Mouse (Mus musculus) midbrain, postnatal 0 days (tissue): ENCODE measurements at regions not wholly inside any gene's neighbourhood (a gene's known extent, or its start where the extent isn't known, plus 50 kb on each side); places are given as distances from the start of the nearest gene placed in this dataset.

Experiments used
- ATAC-seq: fragments of 200-750 bp; cut with Nextera tagmentation; 2 replicates; pipeline ENCODE4 v1.8.0; 2017; ENCODE audit warnings: moderate number of reproducible peaks, mild to moderate bottlenecking, moderate TSS enrichment, moderate library complexity; ENCODE audit not compliant: low FRiP score
- DNase-seq: peaks from one replicate; pipeline ENCODE4 v3.0.0-alpha.2; 2015; ENCODE audit warnings: low spot score
- H3K27ac ChIP-seq: fragments of 300-500 bp; sonication (generic); 2 replicates; pipeline ENCODE4 v1.5.1; 2014; ENCODE audit warnings: low read depth, mild to moderate bottlenecking, low read length, mixed read lengths
- H3K27me3 ChIP-seq: fragments of 300-500 bp; sonication (generic); 2 replicates; pipeline ENCODE4 v1.6.1; 2014; ENCODE audit warnings: low read length, control low read depth, mixed read lengths; ENCODE audit not compliant: insufficient read depth
- H3K36me3 ChIP-seq: fragments of 300-500 bp; sonication (generic); 2 replicates; pipeline ENCODE4 v1.6.1; 2014; ENCODE audit warnings: low read length, control low read depth, mixed read lengths; ENCODE audit not compliant: insufficient read depth
- H3K4me1 ChIP-seq: fragments of 300-500 bp; sonication (generic); 2 replicates; pipeline ENCODE4 v1.6.1; 2014; ENCODE audit warnings: mild to moderate bottlenecking, control low read depth, antibody characterized with exemption, low read length, mixed read lengths; ENCODE audit not compliant: insufficient read depth
- H3K4me2 ChIP-seq: fragments of 300-500 bp; sonication (generic); 2 replicates; pipeline ENCODE4 v1.6.1; 2014; ENCODE audit warnings: low read depth, mild to moderate bottlenecking, low read length, mixed read lengths; ENCODE audit not compliant: poor library complexity, severe bottlenecking
- H3K4me3 ChIP-seq: fragments of 300-500 bp; sonication (generic); 2 replicates; pipeline ENCODE4 v1.5.1; 2014; ENCODE audit warnings: low read depth, mild to moderate bottlenecking, low read length, moderate library complexity
- H3K9ac ChIP-seq: fragments of 300-500 bp; sonication (generic); replicated peaks from 2 replicates; pipeline ENCODE4 v1.6.1; 2014; ENCODE audit warnings: mild to moderate bottlenecking, low read length, moderate library complexity, mixed read lengths; ENCODE audit not compliant: poor library complexity, severe bottlenecking
- H3K9me3 ChIP-seq: fragments of 300-500 bp; sonication (generic); 2 replicates; pipeline ENCODE4 v1.6.1; 2016; ENCODE audit warnings: low read length, control low read depth
- CTCF ChIP-seq: IDR thresholded peaks from 2 replicates; pipeline ENCODE4 v1.5.1; 2016; ENCODE audit warnings: antibody characterized with exemption, mild to moderate bottlenecking
- WGBS: fragments of 180-500 bp; shearing (Covaris S2); extraction: QIAGEN DNeasy Blood & Tissue Kit; methylation state at CpG from one replicate; pipeline ENCODE4 v1.1.7; 2014; 5-methylcytosine and 5-hydroxymethylcytosine counted together

- Histone ChIP-seq H3K4me2 (no peak overlapping the region), H3K4me3 (no peak overlapping the region), H3K9me3 (no peaks in the 10 kb centered on the region), H3K27me3 (no peaks in the 10 kb centered on the region), H3K4me1 (no peaks in the 10 kb centered on the region), H3K9ac (no peak overlapping the region), H3K27ac (no peak overlapping the region), H3K36me3 (no peaks in the 10 kb centered on the region)
- no peak for ATAC-seq
- DNase-seq = no peak
- no peak for TF ChIP-seq CTCF
These were observed 440.1 kb upstream of the Ube2e3 start for GRCm38 (mm10) chr2:78427659-78428336.

DNA sequence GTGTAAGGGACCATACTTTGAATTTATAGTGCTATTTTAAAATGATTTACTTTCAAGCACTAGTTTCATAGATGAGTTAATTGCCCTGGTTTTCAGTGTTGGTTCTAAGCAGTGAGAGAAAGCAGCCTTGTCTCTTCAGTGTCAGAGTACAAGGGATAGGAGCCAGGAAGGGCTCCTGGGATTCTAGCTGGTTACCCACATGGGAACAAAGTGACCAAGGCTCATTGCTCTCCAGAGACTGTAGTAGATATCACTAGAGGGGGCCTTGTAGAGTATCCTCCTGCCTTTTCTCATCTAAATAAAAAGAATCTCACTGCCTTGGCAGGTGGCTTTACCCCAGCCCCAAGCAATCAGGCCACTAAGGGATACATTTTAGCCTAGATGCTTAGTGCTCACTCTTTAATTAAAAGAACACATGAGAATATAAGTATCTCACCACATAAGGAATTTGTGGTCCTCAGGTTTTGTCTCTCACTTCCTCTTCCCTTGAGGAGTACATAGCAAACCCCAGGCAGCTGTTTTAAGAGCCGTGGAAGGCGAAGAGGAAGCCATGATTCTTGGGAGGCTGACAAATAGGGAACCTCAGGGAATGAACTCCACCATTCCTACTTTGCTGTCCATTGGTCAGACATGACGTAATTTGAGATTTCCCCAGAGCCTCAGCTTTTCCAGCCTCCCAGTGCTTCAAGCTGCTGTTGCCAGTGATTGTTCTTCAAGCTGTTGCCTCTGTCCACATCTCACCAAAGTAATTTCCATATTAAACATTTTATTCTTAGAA, 449.2 kb upstream of the Ube2e3 start:
- DNase-seq (no peak), ATAC-seq (no peak)
- Histone ChIP-seq H3K27ac (no peak overlapping the region), H3K4me2 (no peak overlapping the region), H3K9ac (no peak overlapping the region), H3K27me3 (no peaks in the 10 kb centered on the region), H3K4me1 (no peaks in the 10 kb centered on the region), H3K36me3 (no peaks in the 10 kb centered on the region), H3K4me3 (no peak overlapping the region), H3K9me3 (no peaks in the 10 kb centered on the region)
- WGBS = 77% methylated on average over 3 of the region's 3 CpGs
- no peak for TF ChIP-seq CTCF

GRCm38 (mm10) chr2:78416574-78417109, 451.3 kb upstream of the Ube2e3 start:
- TF ChIP-seq CTCF = no peak
- H3K4me1 ChIP-seq = no peaks in the 10 kb centered on the region
- H3K4me3 ChIP-seq = no peak overlapping the region
- ATAC-seq (no peak), DNase-seq (no peak)
- no peaks in the 10 kb centered on the region for H3K36me3 ChIP-seq
- no peaks in the 10 kb centered on the region for H3K9me3 ChIP-seq
- 71% methylated on average over 2 of the region's 2 CpGs for WGBS
- no peak overlapping the region for H3K27ac ChIP-seq
- H3K27me3 ChIP-seq = no peaks in the 10 kb centered on the region
- H3K9ac ChIP-seq = no peak overlapping the region
- no peak overlapping the region for H3K4me2 ChIP-seq

DNA sequence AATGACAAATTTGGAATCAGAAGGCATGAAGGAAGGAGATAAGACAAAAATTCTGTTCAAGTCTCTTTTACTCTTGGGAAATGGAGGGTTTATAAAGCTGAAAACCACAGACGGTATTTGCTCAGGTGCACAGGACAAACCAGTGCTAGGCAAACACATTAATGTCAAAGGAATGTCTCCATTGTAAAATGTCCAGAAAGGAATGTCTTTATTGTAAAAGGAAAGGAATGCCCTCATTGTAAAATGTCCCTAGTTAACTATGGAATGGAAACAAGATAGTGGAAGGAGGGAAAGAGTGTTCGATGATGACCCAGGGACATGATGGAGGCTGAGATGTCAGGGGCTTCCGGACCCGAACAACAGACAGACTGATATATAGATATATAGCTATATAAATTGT, 454.9 kb upstream of the Ube2e3 start:
- no peak for ATAC-seq
- Histone ChIP-seq H3K9me3 (no peaks in the 10 kb centered on the region), H3K4me3 (no peak overlapping the region), H3K9ac (no peak overlapping the region), H3K27ac (no peak overlapping the region), H3K4me2 (no peak overlapping the region), H3K27me3 (no peaks in the 10 kb centered on the region), H3K4me1 (no peaks in the 10 kb centered on the region), H3K36me3 (no peaks in the 10 kb centered on the region)
- 92% methylated on average over 4 of the region's 4 CpGs for WGBS
- TF ChIP-seq CTCF = no peak
- no peak for DNase-seq

GRCm38 (mm10) chr2:78403890-78404289, 457.7 kb upstream of the Cwc22 start:
- Histone ChIP-seq H3K9ac (no peak overlapping the region), H3K27ac (no peak overlapping the region), H3K36me3 (no peaks in the 10 kb centered on the region), H3K9me3 (no peaks in the 10 kb centered on the region), H3K4me2 (no peak overlapping the region), H3K4me3 (no peak overlapping the region), H3K4me1 (no peaks in the 10 kb centered on the region), H3K27me3 (no peaks in the 10 kb centered on the region)
- DNase-seq = no peak
- no peak for ATAC-seq
- no peak for TF ChIP-seq CTCF
- 85% methylated on average over 3 of the region's 3 CpGs for WGBS

DNA sequence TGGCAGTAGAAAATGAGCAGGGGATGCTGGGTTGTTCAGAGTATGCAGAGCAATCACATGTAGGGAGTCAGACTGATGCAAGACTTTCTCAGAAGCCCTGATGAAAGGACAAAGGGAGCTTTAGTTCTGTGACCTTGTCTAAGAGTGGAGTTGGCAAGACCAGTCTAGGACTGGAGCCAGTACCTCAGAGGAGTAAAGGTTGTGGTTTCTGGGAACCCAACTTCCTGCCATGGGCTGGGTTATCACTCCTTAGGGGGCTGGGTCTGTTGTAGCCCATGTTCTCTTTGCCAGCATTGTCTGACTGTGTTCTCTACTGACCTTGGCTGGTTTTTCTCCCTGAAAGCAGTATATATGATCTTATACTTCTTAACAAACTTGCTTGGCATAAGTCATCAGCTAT, 453.1 kb upstream of the Cwc22 start:
- DNase-seq = no peak
- no peak for ATAC-seq
- no peak overlapping the region for H3K4me3 ChIP-seq
- no peak overlapping the region for H3K27ac ChIP-seq
- H3K9me3 ChIP-seq = no peaks in the 10 kb centered on the region
- no peak overlapping the region for H3K4me2 ChIP-seq
- no peak overlapping the region for H3K9ac ChIP-seq
- no peaks in the 10 kb centered on the region for H3K27me3 ChIP-seq
- H3K36me3 ChIP-seq = no peaks in the 10 kb centered on the region
- TF ChIP-seq CTCF = no peak
- H3K4me1 ChIP-seq = no peaks in the 10 kb centered on the region
